Mouse (Mus musculus) forebrain, embryonic 13.5 days (tissue): ENCODE data around the gene Col6a5. TPM values are rescaled to one million over a fixed set of nuclear protein-coding genes. Genes with fewer than 3 reads are reported as not detected.

Experiments used
- ATAC-seq: fragments of 200-750 bp; cut with Nextera tagmentation; 2 replicates; pipeline ENCODE4 v1.8.0; 2017
- H3K27ac ChIP-seq: fragments of 300-500 bp; sonication (generic); 2 replicates; pipeline ENCODE4 v1.5.1; 2015; ENCODE audit warnings: inconsistent platforms, mild to moderate bottlenecking, moderate library complexity
- H3K27me3 ChIP-seq: fragments of 300-500 bp; sonication (generic); 2 replicates; pipeline ENCODE4 v1.6.1; 2015; ENCODE audit warnings: mild to moderate bottlenecking, inconsistent platforms
- H3K36me3 ChIP-seq: fragments of 300-500 bp; sonication (generic); 2 replicates; pipeline ENCODE4 v1.6.1; 2015; ENCODE audit warnings: mild to moderate bottlenecking, inconsistent platforms; ENCODE audit not compliant: poor library complexity, severe bottlenecking
- H3K4me1 ChIP-seq: fragments of 300-500 bp; sonication (generic); 2 replicates; pipeline ENCODE4 v1.6.1; 2015; ENCODE audit warnings: inconsistent platforms
- H3K4me2 ChIP-seq: fragments of 300-500 bp; sonication (generic); 2 replicates; pipeline ENCODE4 v1.6.1; 2015; ENCODE audit warnings: inconsistent platforms, mild to moderate bottlenecking, moderate library complexity
- H3K4me3 ChIP-seq: fragments of 300-500 bp; sonication (generic); 2 replicates; pipeline ENCODE4 v1.5.1; 2015; ENCODE audit warnings: mild to moderate bottlenecking, inconsistent platforms
- H3K9ac ChIP-seq: fragments of 300-500 bp; sonication (generic); 2 replicates; pipeline ENCODE4 v1.6.1; 2015; ENCODE audit warnings: mild to moderate bottlenecking, inconsistent platforms
- H3K9me3 ChIP-seq: fragments of 300-500 bp; sonication (generic); replicated peaks from 2 replicates; pipeline ENCODE4 v1.6.1; 2016; ENCODE audit warnings: inconsistent platforms
- WGBS: fragments of 180-500 bp; shearing (Covaris S2); methylation state at CpG from one replicate; pipeline ENCODE4 v1.1.7; 2015; 5-methylcytosine and 5-hydroxymethylcytosine counted together
- polyA plus RNA-seq: library from polyadenylated mRNA; unstranded; fragments of >200 nt; fragmentation: Nextera tagmentation; extraction: Ambion mirVana; gene quantifications from 2 replicates; pipeline ENCODE4 v1.2.1, GENCODE M21; 2015

The Col6a5 gene
- polyA plus RNA-seq, 1 experiment from 2014 or later: 0.06 TPM

DNA sequence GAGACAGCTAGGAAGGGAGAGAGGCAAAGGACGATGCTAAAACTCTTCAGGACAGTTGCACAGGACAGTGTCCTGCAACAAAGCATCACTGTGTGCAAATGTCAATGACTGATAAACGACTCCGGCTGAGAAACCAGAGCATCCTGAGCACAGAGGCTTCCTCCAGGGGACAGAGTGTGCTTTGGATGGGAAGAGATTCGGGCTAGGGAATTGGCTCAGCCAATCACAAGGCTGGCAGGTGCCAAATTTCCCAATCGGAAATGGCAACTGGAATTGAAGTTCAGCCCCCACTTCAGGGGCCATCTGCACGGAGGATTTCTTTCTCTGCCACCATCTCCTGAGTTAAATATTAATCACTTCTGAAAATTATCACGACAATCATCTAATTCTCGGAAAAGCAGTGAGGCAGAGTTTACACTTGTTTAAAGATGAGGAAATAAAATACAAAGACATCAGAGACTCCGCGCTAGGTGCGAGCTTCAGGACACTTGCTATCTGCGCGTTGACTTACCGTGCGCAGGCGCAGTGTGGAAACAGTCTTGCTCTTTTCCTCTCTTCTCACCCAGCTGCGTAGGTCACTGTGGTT is 151.4 kb downstream of the Col6a5 start:
- 85% methylated on average over 17 of the region's 17 CpGs for WGBS
- H3K4me2 ChIP-seq: no peak overlapping the region
- ATAC-seq: no peak
- H3K4me3 ChIP-seq: no peak overlapping the region
- H3K4me1 ChIP-seq: no peaks in the 10 kb centered on the region
- no peaks in the 10 kb centered on the region for H3K9me3 ChIP-seq
- no peaks in the 10 kb centered on the region for H3K27me3 ChIP-seq
- H3K27ac ChIP-seq: no peak overlapping the region
- no peaks in the 10 kb centered on the region for H3K36me3 ChIP-seq
- H3K9ac ChIP-seq: no peak overlapping the region

Other genes with a start within 250 kb of the Col6a5 start
- 0.01 and 0.03 TPM in 2 replicates for gene Col6a6, start 132.5 kb downstream of the Col6a5 start, polyA plus RNA-seq
- 0.49 and 0.50 TPM in 2 replicates for gene Col6a4, start 136.1 kb upstream of the Col6a5 start, polyA plus RNA-seq
- gene Glyctk, start 197.5 kb upstream of the Col6a5 start, polyA plus RNA-seq: 6.4 and 7.9 TPM in 2 replicates
- gene Wdr82, start 210.3 kb upstream of the Col6a5 start, polyA plus RNA-seq: 33.8 and 40.1 TPM in 2 replicates
- 19.5 and 20.1 TPM in 2 replicates for gene Ppm1m, start 239.1 kb upstream of the Col6a5 start, polyA plus RNA-seq
- gene Twf2, start 242.5 kb upstream of the Col6a5 start, polyA plus RNA-seq: 48.0 and 51.7 TPM in 2 replicates